Mouse (Mus musculus) common myeloid progenitor, adult 5-6 weeks (primary cell): ENCODE data around the gene Necap1. TPM values are rescaled to one million over a fixed set of nuclear protein-coding genes. Genes with fewer than 3 reads are reported as not detected.

Experiments
- ATAC-seq: replicated peaks from 2 replicates; pipeline ENCODE4 v1.8.0; 2016; ENCODE audit warnings: low read depth, mild to moderate bottlenecking, moderate TSS enrichment, inconsistent platforms; ENCODE audit not compliant: poor library complexity, severe bottlenecking
- total RNA-seq: library from RNA; stranded (forward); fragments of 200-1000, 187-1606 nt; gene quantifications from 2 replicates; pipeline ENCODE4 v1.2.3, GENCODE M21; 2017

Gene Necap1
- total RNA-seq, 1 experiment from 2014 or later, result 13.3 TPM

DNA sequence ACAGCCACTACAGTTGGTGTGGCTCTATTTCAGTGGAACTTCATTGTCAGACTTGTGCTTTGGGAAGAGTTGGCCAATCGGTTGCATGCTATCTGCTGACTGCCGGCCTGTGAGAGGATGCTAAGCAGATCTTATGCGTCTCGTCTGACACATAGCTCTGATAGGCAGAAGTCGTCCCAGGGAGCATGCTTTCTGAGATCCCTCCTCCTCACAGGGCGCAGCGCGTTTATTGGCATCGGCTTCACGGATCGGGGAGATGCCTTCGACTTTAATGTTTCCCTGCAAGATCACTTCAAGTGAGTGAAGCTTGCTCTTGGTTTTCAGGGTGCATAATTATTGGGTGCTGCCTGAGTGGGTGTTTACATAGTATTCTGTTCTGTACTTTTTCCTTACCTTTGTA, 7.0 kb downstream of the Necap1 start:
- ATAC-seq, result no peak

DNA sequence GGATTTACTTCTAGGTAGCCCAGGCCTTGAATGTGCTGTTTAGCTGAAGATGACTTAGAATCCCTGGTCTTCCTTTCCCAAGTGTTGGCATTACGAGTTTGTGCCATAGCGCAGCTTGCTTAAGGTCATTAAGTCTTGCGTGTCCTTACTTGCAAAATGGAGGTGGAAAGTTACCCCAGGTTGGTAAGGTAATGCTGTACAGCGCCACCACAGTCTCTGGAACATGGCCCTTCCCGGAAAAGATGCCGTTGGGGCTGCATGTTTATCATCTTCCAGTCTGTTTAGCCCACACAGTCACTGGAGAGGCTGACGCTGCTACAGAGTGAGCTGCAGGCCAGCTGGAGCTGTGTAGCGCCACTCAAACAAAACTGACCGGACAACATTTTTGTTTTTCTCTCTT, 9.3 kb downstream of the Necap1 start:
- no peak for ATAC-seq

DNA sequence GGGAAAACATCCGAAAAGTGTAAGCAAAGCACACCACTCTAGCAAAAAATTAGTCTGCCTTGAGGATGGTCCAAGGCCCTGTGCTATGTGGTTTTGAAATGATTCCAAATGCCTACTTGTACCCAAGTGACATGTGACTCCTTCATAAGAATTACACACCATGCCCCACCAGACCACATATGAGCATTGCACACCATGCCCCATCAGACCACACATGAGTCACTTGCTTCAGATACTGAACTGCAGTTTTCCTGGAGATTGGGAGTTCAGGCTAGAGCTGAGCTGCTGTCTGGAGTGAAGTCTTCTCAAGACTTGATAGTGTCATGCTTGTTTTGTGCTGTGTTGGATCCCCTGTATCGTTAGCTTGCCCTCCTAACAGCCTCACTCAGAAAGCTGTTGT, 15.3 kb downstream of the Necap1 start:
- ATAC-seq, result no peak; the same call in 1 of the 2 replicates

DNA sequence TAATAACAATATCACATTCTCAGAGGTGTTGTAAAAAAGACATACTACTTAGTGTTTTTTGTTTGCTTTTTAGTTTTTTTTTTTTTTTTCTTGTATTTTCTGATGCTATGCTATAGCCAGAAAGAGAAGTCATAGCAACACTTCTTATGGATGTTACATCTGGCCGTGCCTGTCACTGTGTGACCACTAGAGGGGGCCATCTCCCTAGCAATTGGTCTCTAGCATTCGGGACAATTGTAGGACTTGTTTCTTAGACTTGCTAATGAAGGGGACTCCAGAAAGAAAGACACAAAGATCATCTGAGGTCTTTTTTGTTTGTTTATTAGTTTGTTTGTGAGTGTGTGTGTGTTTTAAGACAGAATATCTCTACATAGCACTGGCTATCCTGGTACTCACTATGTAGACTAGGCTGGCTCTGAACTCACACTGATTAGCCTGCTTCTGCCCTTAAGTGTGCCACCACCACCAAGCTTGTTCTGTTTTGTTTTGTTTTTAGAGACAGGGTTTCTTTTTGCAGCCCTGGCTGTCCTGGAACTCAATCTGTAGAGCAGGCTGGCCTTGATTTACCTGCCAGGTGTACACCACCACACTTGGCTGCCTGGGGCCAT, 18.3 kb downstream of the Necap1 start:
- peak; percentile 92 for ATAC-seq

DNA sequence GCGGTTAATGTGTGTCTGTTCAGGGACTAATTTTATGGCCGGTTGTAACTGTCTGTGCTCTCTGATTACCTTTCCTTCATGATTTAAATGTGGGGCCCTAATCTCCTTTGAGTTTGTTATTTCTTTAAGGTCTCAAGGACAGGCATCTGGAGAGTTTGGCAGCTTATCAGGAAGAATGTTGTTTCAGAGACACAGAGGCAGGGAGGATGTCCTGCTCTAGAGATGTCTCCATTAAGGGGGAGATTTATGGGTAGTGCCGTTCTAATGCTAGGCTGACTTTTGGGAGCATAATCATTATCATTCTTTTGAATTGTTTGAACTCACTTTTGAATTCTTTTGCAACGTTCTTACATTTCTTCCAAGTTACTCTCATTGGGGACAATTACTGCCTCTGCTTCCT, 45.6 kb downstream of the Necap1 start:
- no peak for ATAC-seq

DNA sequence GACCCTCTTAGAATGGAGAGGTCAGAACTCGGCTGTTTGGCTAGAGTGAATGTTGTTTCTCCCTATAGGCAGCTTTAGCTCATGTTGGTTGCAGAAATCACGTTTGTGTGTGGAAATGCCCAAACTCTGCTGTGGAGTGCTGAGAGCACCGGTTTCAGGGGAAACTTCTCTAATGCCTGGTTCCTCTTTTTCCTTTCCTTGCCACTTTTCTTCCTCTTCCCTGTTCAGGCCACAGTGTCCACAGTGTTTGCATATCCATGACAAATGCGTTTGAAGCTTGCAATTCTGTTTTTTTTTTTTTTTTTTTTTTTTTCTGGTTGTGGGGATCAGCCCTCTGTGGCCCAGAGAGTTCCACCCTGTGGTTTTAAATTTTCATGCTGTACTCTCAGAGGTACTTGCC, 47.2 kb downstream of the Necap1 start, which contains the start of gene Clec4a1:
Clec4a1 (plus strand) TSS at position 398 of the 400 bp plus-strand sequence.
- ATAC-seq, result peak; percentile 97

DNA sequence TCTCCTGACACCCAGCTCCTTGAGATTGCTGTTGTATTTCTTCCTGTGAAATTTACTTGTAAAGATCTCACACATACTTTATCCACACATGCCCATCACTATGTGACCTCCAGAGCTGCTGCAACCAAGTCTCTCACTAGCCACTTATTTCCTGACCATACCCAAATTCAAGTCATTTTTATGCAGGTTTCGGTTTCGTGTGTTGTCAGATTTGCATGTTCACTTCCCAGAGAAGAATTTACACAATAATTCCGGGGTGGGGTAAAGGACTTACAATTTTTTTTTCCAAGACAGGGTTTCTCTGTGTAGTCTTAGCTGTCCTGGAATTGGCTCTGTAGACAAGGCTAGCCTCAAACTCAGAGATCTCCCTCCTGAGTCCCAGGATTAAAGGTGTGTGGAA, 60.6 kb downstream of the Necap1 start:
- ATAC-seq, result peak; percentile 68

Other genes with a start within 250 kb of the Necap1 start
- not detected in 2 replicates for gene Dppa3, start 248.1 kb upstream of the Necap1 start, total RNA-seq
- gene Nanog, start 167.0 kb upstream of the Necap1 start, total RNA-seq, result not detected in 2 replicates
- gene Slc2a3, start 72.8 kb upstream of the Necap1 start, total RNA-seq, result 21.6 and 24.4 TPM in 2 replicates
- 6.4 and 6.7 TPM in 2 replicates for gene Foxj2, start 54.6 kb upstream of the Necap1 start, total RNA-seq
- gene C3ar1, start 18.3 kb upstream of the Necap1 start, total RNA-seq, result not detected in 2 replicates
- 0.87 TPM in 1 of 2 replicates, not detected in the other for gene Clec4a1, start 47.4 kb downstream of the Necap1 start, total RNA-seq
- gene Clec4a3, start 78.0 kb downstream of the Necap1 start, total RNA-seq, result 7.4 TPM in 1 of 2 replicates, not detected in the other
- 0.46 TPM in 1 of 2 replicates, not detected in the other for gene Clec4a4, start 115.9 kb downstream of the Necap1 start, total RNA-seq
- gene Clec4b1, start 175.5 kb downstream of the Necap1 start, total RNA-seq, result not detected in 2 replicates
- 0.96 and 3.7 TPM in 2 replicates for gene Clec4a2, start 232.0 kb downstream of the Necap1 start, total RNA-seq